Mouse (Mus musculus) limb, embryonic 13.5 days (tissue): ENCODE measurements at regions not wholly inside any gene's neighbourhood (a gene's known extent, or its start where the extent isn't known, plus 50 kb on each side); places are given as distances from the start of the nearest gene placed in this dataset.

Source experiments
- ATAC-seq: fragments of 200-750 bp; cut with Nextera tagmentation; 2 replicates; pipeline ENCODE4 v1.8.0; 2017; ENCODE audit warnings: low read depth, moderate number of reproducible peaks, moderate TSS enrichment; ENCODE audit not compliant: low FRiP score
- H3K27ac ChIP-seq: fragments of 300-500 bp; sonication (generic); 2 replicates; pipeline ENCODE4 v1.5.1; 2015; ENCODE audit warnings: inconsistent platforms, mild to moderate bottlenecking, moderate library complexity
- H3K27me3 ChIP-seq: fragments of 300-500 bp; sonication (generic); 2 replicates; pipeline ENCODE4 v1.6.1; 2015; ENCODE audit warnings: mild to moderate bottlenecking, inconsistent platforms
- H3K36me3 ChIP-seq: fragments of 300-500 bp; sonication (generic); 2 replicates; pipeline ENCODE4 v1.6.1; 2015; ENCODE audit warnings: inconsistent platforms, mild to moderate bottlenecking, moderate library complexity
- H3K4me1 ChIP-seq: fragments of 300-500 bp; sonication (generic); 2 replicates; pipeline ENCODE4 v1.6.1; 2015; ENCODE audit warnings: inconsistent platforms
- H3K4me2 ChIP-seq: fragments of 300-500 bp; sonication (generic); replicated peaks from 2 replicates; pipeline ENCODE4 v1.6.1; 2015; ENCODE audit warnings: inconsistent platforms, mild to moderate bottlenecking, moderate library complexity
- H3K4me3 ChIP-seq: fragments of 300-500 bp; sonication (generic); 2 replicates; pipeline ENCODE4 v1.5.1; 2015; ENCODE audit warnings: moderate library complexity, mild to moderate bottlenecking, inconsistent platforms
- H3K9ac ChIP-seq: fragments of 300-500 bp; sonication (generic); 2 replicates; pipeline ENCODE4 v1.6.1; 2015; ENCODE audit warnings: mild to moderate bottlenecking, inconsistent platforms
- H3K9me3 ChIP-seq: fragments of 300-500 bp; sonication (generic); 2 replicates; pipeline ENCODE4 v1.6.1; 2016; ENCODE audit warnings: inconsistent platforms
- WGBS: fragments of 180-500 bp; shearing (Covaris S2); methylation state at CpG from one replicate; pipeline ENCODE4 v1.1.7; 2015; 5-methylcytosine and 5-hydroxymethylcytosine counted together

- WGBS: 33% methylated on average over 6 of the region's 6 CpGs
- H3K36me3 ChIP-seq: no peaks in the 10 kb centered on the region
- H3K9ac ChIP-seq: no peak overlapping the region
- no peak overlapping the region for H3K4me2 ChIP-seq
- ATAC-seq: no peak
- no peaks in the 10 kb centered on the region for H3K9me3 ChIP-seq
- peaks cover 11% of the 10 kb centered on the region for H3K4me1 ChIP-seq
- H3K27ac ChIP-seq: no peak overlapping the region
- no peak overlapping the region for H3K4me3 ChIP-seq
- no peaks in the 10 kb centered on the region for H3K27me3 ChIP-seq
These were observed 200.2 kb upstream of the Nabp1 start for GRCm38 (mm10) chr1:51678290-51678928.

- Histone ChIP-seq H3K36me3 (no peaks in the 10 kb centered on the region), H3K4me3 (no peak overlapping the region), H3K27me3 (no peaks in the 10 kb centered on the region), H3K9me3 (no peaks in the 10 kb centered on the region), H3K4me2 (no peak overlapping the region), H3K27ac (no peak overlapping the region), H3K4me1 (peaks cover 11% of the 10 kb centered on the region), H3K9ac (no peak overlapping the region)
- no peak for ATAC-seq
- 65% methylated on average over 5 of the region's 5 CpGs for WGBS
These were observed 199.6 kb upstream of the Nabp1 start for GRCm38 (mm10) chr1:51677802-51678201.

GRCm38 (mm10) chr1:51671691-51672090 is 193.5 kb upstream of the Nabp1 start:
- H3K9me3 ChIP-seq: no peaks in the 10 kb centered on the region
- peaks cover 12% of the 10 kb centered on the region for H3K4me1 ChIP-seq
- H3K4me2 ChIP-seq: no peak overlapping the region
- H3K4me3 ChIP-seq: no peak overlapping the region
- H3K36me3 ChIP-seq: no peaks in the 10 kb centered on the region
- 50% methylated on average over 1 of the region's 1 CpGs for WGBS
- ATAC-seq: no peak
- H3K27ac ChIP-seq: no peak overlapping the region
- H3K27me3 ChIP-seq: no peaks in the 10 kb centered on the region
- no peak overlapping the region for H3K9ac ChIP-seq

- ATAC-seq: peak; percentile 48; the same call in 1 of the 2 replicates
- Histone ChIP-seq H3K9ac (no peak overlapping the region), H3K27me3 (no peaks in the 10 kb centered on the region), H3K27ac (no peak overlapping the region), H3K4me1 (peaks cover 12% of the 10 kb centered on the region), H3K9me3 (no peaks in the 10 kb centered on the region), H3K4me3 (no peak overlapping the region), H3K36me3 (no peaks in the 10 kb centered on the region), H3K4me2 (no peak overlapping the region)
- WGBS: 32% methylated on average over 3 of the region's 3 CpGs
These were observed 193.1 kb upstream of the Nabp1 start for GRCm38 (mm10) chr1:51671287-51671686.

- no peaks in the 10 kb centered on the region for H3K27me3 ChIP-seq
- H3K9me3 ChIP-seq: no peaks in the 10 kb centered on the region
- H3K4me3 ChIP-seq: no peak overlapping the region
- 58% methylated on average over 3 of the region's 3 CpGs for WGBS
- no peak for ATAC-seq
- no peak overlapping the region for H3K9ac ChIP-seq
- no peak overlapping the region for H3K4me2 ChIP-seq
- peaks cover 12% of the 10 kb centered on the region for H3K4me1 ChIP-seq
- H3K36me3 ChIP-seq: no peaks in the 10 kb centered on the region
- no peak overlapping the region for H3K27ac ChIP-seq
These were observed 191.8 kb upstream of the Nabp1 start for GRCm38 (mm10) chr1:51670009-51670408.

- Histone ChIP-seq H3K4me3 (no peak overlapping the region), H3K36me3 (no peaks in the 10 kb centered on the region), H3K27me3 (no peaks in the 10 kb centered on the region), H3K27ac (no peak overlapping the region), H3K4me1 (peaks cover 12% of the 10 kb centered on the region), H3K9ac (no peak overlapping the region), H3K4me2 (no peak overlapping the region), H3K9me3 (no peaks in the 10 kb centered on the region)
- no peak for ATAC-seq
These were observed 190.7 kb upstream of the Nabp1 start for GRCm38 (mm10) chr1:51668881-51669280.

- no peak overlapping the region for H3K9ac ChIP-seq
- WGBS: 92% methylated on average over 1 of the region's 1 CpGs
- H3K27ac ChIP-seq: no peak overlapping the region
- no peak overlapping the region for H3K4me3 ChIP-seq
- no peaks in the 10 kb centered on the region for H3K36me3 ChIP-seq
- no peak for ATAC-seq
- H3K4me1 ChIP-seq: no peaks in the 10 kb centered on the region
- no peaks in the 10 kb centered on the region for H3K9me3 ChIP-seq
- H3K27me3 ChIP-seq: no peaks in the 10 kb centered on the region
- no peak overlapping the region for H3K4me2 ChIP-seq
These were observed 182.3 kb upstream of the Nabp1 start for GRCm38 (mm10) chr1:51660531-51660930.

GRCm38 (mm10) chr1:51657203-51657602 is 179.0 kb upstream of the Nabp1 start:
- WGBS: 72% methylated on average over 4 of the region's 4 CpGs
- no peak for ATAC-seq
- Histone ChIP-seq H3K4me1 (no peaks in the 10 kb centered on the region), H3K27ac (no peak overlapping the region), H3K9me3 (no peaks in the 10 kb centered on the region), H3K27me3 (no peaks in the 10 kb centered on the region), H3K4me3 (no peak overlapping the region), H3K9ac (no peak overlapping the region), H3K36me3 (no peaks in the 10 kb centered on the region), H3K4me2 (no peak overlapping the region)

GRCm38 (mm10) chr1:51650653-51650995 is 172.4 kb upstream of the Nabp1 start:
- no peaks in the 10 kb centered on the region for H3K36me3 ChIP-seq
- ATAC-seq: no peak
- no peak overlapping the region for H3K4me2 ChIP-seq
- no peak overlapping the region for H3K4me3 ChIP-seq
- no peaks in the 10 kb centered on the region for H3K27me3 ChIP-seq
- no peak overlapping the region for H3K27ac ChIP-seq
- no peaks in the 10 kb centered on the region for H3K9me3 ChIP-seq
- H3K9ac ChIP-seq: no peak overlapping the region
- 7% methylated on average over 3 of the region's 3 CpGs for WGBS
- H3K4me1 ChIP-seq: peaks cover 11% of the 10 kb centered on the region

GRCm38 (mm10) chr1:51649963-51650652 is 171.9 kb upstream of the Nabp1 start:
- Histone ChIP-seq H3K4me3 (no peak overlapping the region), H3K4me1 (peaks cover 11% of the 10 kb centered on the region), H3K4me2 (no peak overlapping the region), H3K27ac (no peak overlapping the region), H3K36me3 (no peaks in the 10 kb centered on the region), H3K9me3 (no peaks in the 10 kb centered on the region), H3K27me3 (no peaks in the 10 kb centered on the region), H3K9ac (no peak overlapping the region)
- ATAC-seq: peak; percentile 67
- WGBS: 10% methylated on average over 4 of the region's 4 CpGs

GRCm38 (mm10) chr1:51647955-51648354 is 169.7 kb upstream of the Nabp1 start:
- no peak overlapping the region for H3K9ac ChIP-seq
- no peak overlapping the region for H3K4me3 ChIP-seq
- H3K4me1 ChIP-seq: peaks cover 11% of the 10 kb centered on the region
- H3K4me2 ChIP-seq: no peak overlapping the region
- no peaks in the 10 kb centered on the region for H3K36me3 ChIP-seq
- 81% methylated on average over 2 of the region's 2 CpGs for WGBS
- no peak for ATAC-seq
- no peaks in the 10 kb centered on the region for H3K27me3 ChIP-seq
- H3K9me3 ChIP-seq: no peaks in the 10 kb centered on the region
- no peak overlapping the region for H3K27ac ChIP-seq

GRCm38 (mm10) chr1:51644399-51644798 is 166.2 kb upstream of the Nabp1 start:
- H3K4me2 ChIP-seq: no peak overlapping the region
- no peaks in the 10 kb centered on the region for H3K36me3 ChIP-seq
- H3K4me1 ChIP-seq: 0 out of 2 replicates have a peak, but pooled peaks cover 5% of the 10 kb centered on the region
- no peak overlapping the region for H3K4me3 ChIP-seq
- no peak for ATAC-seq
- no peaks in the 10 kb centered on the region for H3K9me3 ChIP-seq
- H3K9ac ChIP-seq: no peak overlapping the region
- 18% methylated on average over 2 of the region's 2 CpGs for WGBS
- no peak overlapping the region for H3K27ac ChIP-seq
- H3K27me3 ChIP-seq: no peaks in the 10 kb centered on the region

GRCm38 (mm10) chr1:51643640-51644039 is 165.4 kb upstream of the Nabp1 start:
- no peak overlapping the region for H3K4me3 ChIP-seq
- H3K36me3 ChIP-seq: no peaks in the 10 kb centered on the region
- H3K27ac ChIP-seq: no peak overlapping the region
- no peak overlapping the region for H3K4me2 ChIP-seq
- ATAC-seq: no peak
- 0 out of 2 replicates have a peak, but pooled peaks cover 5% of the 10 kb centered on the region for H3K4me1 ChIP-seq
- H3K9ac ChIP-seq: no peak overlapping the region
- 57% methylated on average over 3 of the region's 3 CpGs for WGBS
- no peaks in the 10 kb centered on the region for H3K9me3 ChIP-seq
- no peaks in the 10 kb centered on the region for H3K27me3 ChIP-seq
